Mouse (Mus musculus) adrenal gland, postnatal 25 days (tissue): ENCODE results near the gene Hist2h4. TPM values are rescaled to one million over a fixed set of nuclear protein-coding genes. Genes with fewer than 3 reads are reported as not detected.
A peak's percentile ranks its signal among the peaks of the same experiment; 100 is the strongest.
"Not testable (repeated sequence)": the region's sequence is repeated elsewhere in the genome, so short reads cannot be mapped to it uniquely, and the experiment has no call there.

Source experiments
- DNase-seq: peaks from one replicate; pipeline ENCODE4 v3.0.0; 2021; ENCODE audit warnings: mixed read lengths
- total RNA-seq: library from RNA; stranded (reverse); gene quantifications from 2 replicates; pipeline ENCODE4 v1.2.3, GENCODE M21; 2021

Hist2h4 gene
- total RNA-seq, 1 experiment from 2014 or later = 32.3 TPM

- DNase-seq = not testable (repeated sequence)
Measured at GRCm38 (mm10) chr3:96246018-96246417, 17.1 kb downstream of the Hist2h4 start.

DNA sequence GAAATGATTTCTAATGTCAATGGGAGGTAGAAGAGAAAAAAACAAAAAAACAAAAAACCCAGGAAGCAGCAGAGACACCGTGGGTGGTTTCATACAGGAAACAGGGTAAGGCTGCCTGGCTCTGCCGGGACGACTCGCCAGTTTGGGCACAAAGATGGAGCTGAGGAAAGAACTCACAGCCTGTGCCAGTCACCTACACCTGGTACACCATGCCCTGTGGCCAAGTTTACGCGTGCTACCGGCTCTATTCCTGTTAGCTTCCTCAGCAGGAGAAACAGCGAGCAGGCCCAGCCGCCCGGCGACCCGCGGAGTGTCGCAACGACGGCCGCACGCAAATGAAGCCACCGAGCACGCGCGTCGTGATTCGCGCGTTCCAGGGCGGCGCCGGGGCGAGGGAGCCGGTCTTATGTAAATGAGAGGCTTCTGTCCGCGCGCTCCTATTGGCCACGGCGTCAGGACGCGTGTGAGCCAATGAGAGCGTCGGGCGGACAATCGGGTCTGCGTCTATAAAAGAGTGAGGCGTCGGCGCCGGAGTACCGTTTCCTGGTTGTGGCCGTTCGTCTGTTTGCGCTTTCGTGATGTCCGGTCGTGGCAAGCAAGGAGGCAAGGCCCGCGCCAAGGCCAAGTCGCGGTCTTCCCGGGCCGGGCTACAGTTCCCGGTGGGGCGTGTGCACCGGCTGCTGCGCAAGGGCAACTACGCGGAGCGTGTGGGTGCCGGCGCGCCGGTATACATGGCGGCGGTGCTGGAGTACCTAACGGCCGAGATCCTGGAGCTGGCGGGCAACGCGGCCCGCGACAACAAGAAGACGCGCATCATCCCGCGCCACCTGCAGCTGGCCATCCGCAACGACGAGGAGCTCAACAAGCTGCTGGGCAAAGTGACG lies 17.9 kb downstream of the Hist2h4 start, which contains the start of gene Hist2h2aa1:
Gene Hist2h2aa1 (plus strand): TSS at position 495 of the 884 bp plus-strand sequence.
- DNase-seq = peak; percentile 81

- DNase-seq = no peak
Measured at GRCm38 (mm10) chr3:96243921-96244572, 19.1 kb downstream of the Hist2h4 start.

GRCm38 (mm10) chr3:96240799-96241197 lies 22.3 kb downstream of the Hist2h4 start:
- DNase-seq = no peak

- peak; percentile 92 for DNase-seq
Measured at GRCm38 (mm10) chr3:96239949-96240798, 22.9 kb downstream of the Hist2h4 start, which contains the start of gene Hist2h2aa2. Gene Hist2h2aa2, minus strand, starts transcription at chr3:96240276.

GRCm38 (mm10) chr3:96238954-96239793 lies 23.9 kb downstream of the Hist2h4 start, which contains the start of gene Hist2h3c2:
Gene Hist2h3c2, minus strand, starts transcription at chr3:96239127.
- peak; percentile 44 for DNase-seq

GRCm38 (mm10) chr3:96237904-96238511 lies 25.1 kb downstream of the Hist2h4 start:
- DNase-seq = no peak

- no peak for DNase-seq
Measured at GRCm38 (mm10) chr3:96237335-96237903, 25.7 kb downstream of the Hist2h4 start.

- no peak for DNase-seq
Measured at GRCm38 (mm10) chr3:96236834-96237334, 26.2 kb downstream of the Hist2h4 start.

GRCm38 (mm10) chr3:96235836-96236235 lies 27.3 kb downstream of the Hist2h4 start:
- DNase-seq = no peak

DNA sequence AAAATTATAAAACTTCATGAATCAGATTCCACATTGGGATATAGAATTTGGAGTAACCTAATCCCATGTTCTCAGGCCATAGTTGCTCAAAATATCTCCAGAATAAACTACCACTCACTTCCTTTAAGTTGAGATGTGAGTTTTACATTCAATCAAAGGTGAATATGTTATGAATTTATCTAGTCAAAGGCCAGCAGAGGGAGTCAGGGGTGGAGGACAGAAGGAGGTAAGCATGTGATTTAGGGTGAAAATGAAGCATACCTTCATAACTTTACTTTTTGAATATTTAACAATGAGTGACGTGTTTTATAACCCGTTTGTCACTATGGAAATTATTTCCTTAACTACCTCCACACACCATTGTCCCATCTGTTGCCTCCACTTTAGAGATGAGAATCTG lies 28.2 kb downstream of the Hist2h4 start:
- no peak for DNase-seq

DNA sequence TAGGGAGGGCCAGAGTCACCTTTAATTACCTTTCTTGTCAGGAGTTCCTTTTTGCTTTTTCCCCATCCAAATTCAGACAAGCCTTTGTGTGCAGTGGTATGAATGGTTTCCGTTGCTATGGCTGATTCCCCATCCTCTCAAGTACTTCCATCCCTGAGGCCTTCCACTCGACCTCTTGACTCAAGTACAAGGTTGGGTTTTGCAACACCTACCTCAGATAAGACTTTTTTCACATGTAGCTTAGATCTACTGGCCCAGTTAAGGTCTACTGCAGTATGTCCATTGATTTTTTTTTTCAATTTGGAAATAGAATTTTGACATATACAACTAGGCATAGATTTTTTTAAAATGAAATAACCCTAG lies 31.4 kb downstream of the Hist2h4 start:
- DNase-seq = no peak

- DNase-seq = no peak
Measured at GRCm38 (mm10) chr3:96230910-96231757, 32.0 kb downstream of the Hist2h4 start.

- DNase-seq = no peak
Measured at GRCm38 (mm10) chr3:96230404-96230803, 32.7 kb downstream of the Hist2h4 start.

- DNase-seq = no peak
Measured at GRCm38 (mm10) chr3:96228828-96229227, 34.3 kb downstream of the Hist2h4 start.

- DNase-seq = no peak
Measured at GRCm38 (mm10) chr3:96226695-96227648, 36.1 kb downstream of the Hist2h4 start.

DNA sequence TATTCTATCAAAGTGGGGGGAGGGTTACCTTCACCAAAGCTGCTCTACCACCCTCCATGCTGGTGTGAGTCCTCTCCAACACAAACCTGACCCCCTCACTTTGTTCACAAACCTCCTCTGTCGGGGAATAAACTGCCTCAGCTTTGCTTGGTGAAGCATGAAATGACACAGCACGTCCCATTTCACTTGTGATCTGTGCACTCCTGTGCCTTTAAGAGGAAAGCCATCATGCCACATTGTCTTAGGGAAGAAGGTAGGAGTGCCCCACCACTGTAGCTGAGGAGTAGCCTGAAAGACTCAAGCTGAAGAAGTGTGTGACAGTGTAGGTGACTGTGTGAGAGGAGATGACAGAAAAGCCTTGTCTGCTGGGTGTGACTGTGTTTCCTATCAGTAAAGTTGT lies 37.7 kb downstream of the Hist2h4 start:
- no peak for DNase-seq

- no peak for DNase-seq
Measured at GRCm38 (mm10) chr3:96222774-96223173, 40.3 kb downstream of the Hist2h4 start.
